In genomic region chr2:149899615-149900014, GRCm38 (mm10) we compare ENCODE assay signal across 21 mouse cellular contexts.
DNase-seq lines count a peak whose midpoint lies in the region; ATAC-seq lines count a peak whose summit lies in the region.
"Had no signal": no experiment of that assay in that cellular context is flagged by ENCODE, and none has a peak within 500 bp of the region (broad histone marks: within the 10 kb centered on the region; RNA-seq: fewer than 3 reads in every experiment).

No protein-coding gene starts in this region.

- no peaks in the 10 kb centered on the region for H3K9me3 ChIP-seq in hindbrain, embryonic 13.5 days
- H3K9me3 ChIP-seq in hindbrain, embryonic 11.5 days (ENCODE audit: control insufficient read depth, low read length): no peaks in the 10 kb centered on the region
- H3K9me3 ChIP-seq in hindbrain, embryonic 15.5 days: no peaks in the 10 kb centered on the region
- no peaks in the 10 kb centered on the region for H3K9me3 ChIP-seq in hindbrain, embryonic 10.5 days
- no peaks in the 10 kb centered on the region for H3K9me3 ChIP-seq in intestine, embryonic 16.5 days (ENCODE audit: control insufficient read depth, low read length)
- H3K9me3 ChIP-seq: embryonic facial prominence, embryonic 13.5 days; embryonic facial prominence, embryonic 15.5 days; forebrain, embryonic 10.5 days; forebrain, embryonic 12.5 days had no signal

- no peak overlapping the region for H3K4me2 ChIP-seq in hindbrain, embryonic 13.5 days
- no peak overlapping the region for H3K4me2 ChIP-seq in hindbrain, embryonic 11.5 days (replicated peaks; ENCODE audit: low read depth, low read length)
- H3K4me2 ChIP-seq in hindbrain, embryonic 15.5 days: no peak overlapping the region
- no peak overlapping the region for H3K4me2 ChIP-seq in intestine, embryonic 16.5 days (ENCODE audit: low read depth, low read length)
- H3K4me2 ChIP-seq: embryonic facial prominence, embryonic 13.5 days; embryonic facial prominence, embryonic 15.5 days; forebrain, embryonic 12.5 days had no signal

- H3K36me3 ChIP-seq in hindbrain, embryonic 13.5 days: no peaks in the 10 kb centered on the region
- no peaks in the 10 kb centered on the region for H3K36me3 ChIP-seq in hindbrain, embryonic 11.5 days (ENCODE audit: control insufficient read depth, insufficient read depth, low read length)
- no peaks in the 10 kb centered on the region for H3K36me3 ChIP-seq in hindbrain, embryonic 15.5 days
- H3K36me3 ChIP-seq in hindbrain, embryonic 10.5 days: no peaks in the 10 kb centered on the region
- H3K36me3 ChIP-seq in intestine, embryonic 16.5 days (ENCODE audit: control insufficient read depth, insufficient read depth, low read length): no peaks in the 10 kb centered on the region
- H3K36me3 ChIP-seq: embryonic facial prominence, embryonic 13.5 days; embryonic facial prominence, embryonic 15.5 days; forebrain, embryonic 10.5 days; forebrain, embryonic 12.5 days had no signal

- no peaks in the 10 kb centered on the region for H3K27me3 ChIP-seq in hindbrain, embryonic 13.5 days
- H3K27me3 ChIP-seq in hindbrain, embryonic 11.5 days (ENCODE audit: control insufficient read depth, insufficient read depth, low read length): no peaks in the 10 kb centered on the region
- H3K27me3 ChIP-seq in hindbrain, embryonic 15.5 days: no peaks in the 10 kb centered on the region
- H3K27me3 ChIP-seq in hindbrain, embryonic 10.5 days (ENCODE audit: insufficient read depth, poor library complexity, severe bottlenecking): no peaks in the 10 kb centered on the region
- H3K27me3 ChIP-seq in intestine, embryonic 16.5 days (replicated peaks; ENCODE audit: control insufficient read depth, insufficient read depth, low read length): no peaks in the 10 kb centered on the region
- H3K27me3 ChIP-seq: embryonic facial prominence, embryonic 13.5 days; embryonic facial prominence, embryonic 15.5 days; forebrain, embryonic 12.5 days had no signal

- H3K27ac ChIP-seq in hindbrain, embryonic 13.5 days: no peak overlapping the region
- no peak overlapping the region for H3K27ac ChIP-seq in hindbrain, embryonic 11.5 days (ENCODE audit: low read depth, low read length)
- no peak overlapping the region for H3K27ac ChIP-seq in hindbrain, embryonic 15.5 days (replicated peaks)
- no peak overlapping the region for H3K27ac ChIP-seq in hindbrain, embryonic 10.5 days
- no peak overlapping the region for H3K27ac ChIP-seq in intestine, embryonic 16.5 days (ENCODE audit: low read length)
- H3K27ac ChIP-seq: embryonic facial prominence, embryonic 13.5 days; embryonic facial prominence, embryonic 15.5 days; forebrain, embryonic 10.5 days; forebrain, embryonic 12.5 days had no signal

- no peak overlapping the region for H3K4me3 ChIP-seq in hindbrain, embryonic 13.5 days
- no peak overlapping the region for H3K4me3 ChIP-seq in hindbrain, embryonic 11.5 days (ENCODE audit: low read depth, low read length)
- H3K4me3 ChIP-seq in hindbrain, embryonic 15.5 days: no peak overlapping the region
- no peak overlapping the region for H3K4me3 ChIP-seq in hindbrain, embryonic 10.5 days
- H3K4me3 ChIP-seq in intestine, embryonic 16.5 days (ENCODE audit: low read length): no peak overlapping the region
- H3K4me3 ChIP-seq: embryonic facial prominence, embryonic 13.5 days; embryonic facial prominence, embryonic 15.5 days; erythroblast, embryonic 14.5 days; forebrain, embryonic 10.5 days; forebrain, embryonic 12.5 days had no signal

- no peak overlapping the region for H3K9ac ChIP-seq in hindbrain, embryonic 13.5 days
- no peak overlapping the region for H3K9ac ChIP-seq in hindbrain, embryonic 11.5 days (ENCODE audit: low read depth, low read length)
- no peak overlapping the region for H3K9ac ChIP-seq in hindbrain, embryonic 15.5 days
- no peak overlapping the region for H3K9ac ChIP-seq in intestine, embryonic 16.5 days (ENCODE audit: low read depth, low read length)
- H3K9ac ChIP-seq: embryonic facial prominence, embryonic 13.5 days; embryonic facial prominence, embryonic 15.5 days; forebrain, embryonic 12.5 days had no signal

- 0 out of 2 replicates have a peak, but pooled peaks have one; percentile 7 for ATAC-seq in hindbrain, embryonic 13.5 days (ENCODE audit: low FRiP score)
- no peak for ATAC-seq in hindbrain, embryonic 11.5 days (ENCODE audit: low FRiP score)
- ATAC-seq in hindbrain, embryonic 15.5 days (ENCODE audit: low FRiP score, low read depth): peak; percentile 59; the same call in 1 of the 2 replicates
- ATAC-seq in monocyte, adult 5-6 weeks (replicated peaks; ENCODE audit: insufficient number of reproducible peaks, low FRiP score, low TSS enrichment, poor library complexity, severe bottlenecking): 0 out of 2 replicates have a peak, but pooled peaks have one; percentile 23
- no peak for ATAC-seq in intestine, embryonic 16.5 days
- ATAC-seq: forebrain, embryonic 14.5 days had no signal

- WGBS in hindbrain, embryonic 13.5 days: 91% methylated on average over 9 of the region's 9 CpGs
- 91% methylated on average over 9 of the region's 9 CpGs for WGBS in hindbrain, embryonic 11.5 days
- WGBS in hindbrain, embryonic 15.5 days: 92% methylated on average over 9 of the region's 9 CpGs
- WGBS in hindbrain, embryonic 10.5 days: 90% methylated on average over 9 of the region's 9 CpGs
- WGBS in intestine, embryonic 16.5 days: 89% methylated on average over 9 of the region's 9 CpGs

- DNase-seq in hindbrain, embryonic 11.5 days (ENCODE audit: low spot score): no peak
- no peak for DNase-seq in hindbrain, embryonic 10.5 days (ENCODE audit: low spot score)
- DNase-seq: adrenal gland, adult 2 months; adrenal gland, postnatal 10 days; adrenal gland, postnatal 25 days; cerebellum, adult 11 months; cerebellum, adult 18-20 months; cerebellum, adult 8-10 months; cerebellum, adult 9-11 months; cerebellum, postnatal 14 days; embryo, embryonic 11 days had no signal

- no peaks in the 10 kb centered on the region for H3K4me1 ChIP-seq in hindbrain, embryonic 13.5 days (replicated peaks)
- no peaks in the 10 kb centered on the region for H3K4me1 ChIP-seq in hindbrain, embryonic 11.5 days (replicated peaks; ENCODE audit: control insufficient read depth, insufficient read depth, low read length)
- no peaks in the 10 kb centered on the region for H3K4me1 ChIP-seq in hindbrain, embryonic 15.5 days (replicated peaks)
- no peaks in the 10 kb centered on the region for H3K4me1 ChIP-seq in hindbrain, embryonic 10.5 days (replicated peaks)
- H3K4me1 ChIP-seq in intestine, embryonic 16.5 days (ENCODE audit: control insufficient read depth, insufficient read depth, low read length): no peaks in the 10 kb centered on the region
- H3K4me1 ChIP-seq: embryonic facial prominence, embryonic 13.5 days; embryonic facial prominence, embryonic 15.5 days; forebrain, embryonic 12.5 days had no signal

Comparison
In these comparisons a context has a peak if more than half of its experiments do, and no peak if none do; other contexts are left out.
1. ATAC-seq: peak in hindbrain, embryonic 13.5 days (single experiment), hindbrain, embryonic 15.5 days (single experiment) and monocyte, adult 5-6 weeks (single experiment); none in hindbrain, embryonic 11.5 days (single experiment) and intestine, embryonic 16.5 days (single experiment).